Mouse (Mus musculus): ENCODE measurements around the gene Rai1. TPM values are rescaled to one million over a fixed set of nuclear protein-coding genes. Genes with fewer than 3 reads are reported as not detected.
A peak's percentile ranks its signal among the peaks of the same experiment; 100 is the strongest.

The Rai1 gene
- total RNA-seq, 2 experiments from 2014 or later = 34.8 to 53.0 TPM

- no peak for DNase-seq
Measured at GRCm38 (mm10) chr11:60094909-60095810, 9.7 kb upstream of the Rai1 start.

- DNase-seq = no peak
Measured at GRCm38 (mm10) chr11:60099555-60100186, 5.1 kb upstream of the Rai1 start.

GRCm38 (mm10) chr11:60100827-60101555, 3.8 kb upstream of the Rai1 start:
- DNase-seq = no peak

GRCm38 (mm10) chr11:60101986-60102385, 2.8 kb upstream of the Rai1 start:
- no peak for DNase-seq

- DNase-seq = no peak
Measured at GRCm38 (mm10) chr11:60102664-60103063, 2.1 kb upstream of the Rai1 start.

- DNase-seq = no peak
Measured at GRCm38 (mm10) chr11:60103567-60103966, 1.2 kb upstream of the Rai1 start.

- DNase-seq = peak; percentile 84
Measured at GRCm38 (mm10) chr11:60105593-60106542, 1.1 kb downstream of the Rai1 start.

GRCm38 (mm10) chr11:60106543-60107110, 1.8 kb downstream of the Rai1 start:
- DNase-seq = peak; percentile 70

- no peak for DNase-seq
Measured at GRCm38 (mm10) chr11:60107449-60107848, 2.6 kb downstream of the Rai1 start.

GRCm38 (mm10) chr11:60108631-60109172, 3.9 kb downstream of the Rai1 start:
- DNase-seq = peak; percentile 60

- DNase-seq = no peak
Measured at GRCm38 (mm10) chr11:60110386-60110785, 5.6 kb downstream of the Rai1 start.

- no peak for DNase-seq
Measured at GRCm38 (mm10) chr11:60111576-60111975, 6.8 kb downstream of the Rai1 start.

GRCm38 (mm10) chr11:60113624-60114023, 8.8 kb downstream of the Rai1 start:
- DNase-seq = no peak

GRCm38 (mm10) chr11:60114296-60115023, 9.6 kb downstream of the Rai1 start:
- DNase-seq = peak; percentile 44

- DNase-seq = peak; percentile 96
Measured at GRCm38 (mm10) chr11:60115024-60115538, 10.3 kb downstream of the Rai1 start.

- no peak for DNase-seq
Measured at GRCm38 (mm10) chr11:60115638-60116276, 10.9 kb downstream of the Rai1 start.

GRCm38 (mm10) chr11:60120586-60121262, 15.9 kb downstream of the Rai1 start:
- no peak for DNase-seq

GRCm38 (mm10) chr11:60122611-60123010, 17.8 kb downstream of the Rai1 start:
- DNase-seq = no peak

GRCm38 (mm10) chr11:60127048-60127447, 22.2 kb downstream of the Rai1 start:
- DNase-seq = no peak
